Mouse (Mus musculus): ENCODE measurements at regions not wholly inside any gene's neighbourhood (a gene's known extent, or its start where the extent isn't known, plus 50 kb on each side); places are given as distances from the start of the nearest gene placed in this dataset.

GRCm38 (mm10) chr3:137482546-137482945, 138.9 kb upstream of the Ddit4l start:
- no peak overlapping the region for H3K27ac ChIP-seq (ENCODE audit: low read depth, low read length)

GRCm38 (mm10) chr3:137482971-137483370, 138.4 kb upstream of the Ddit4l start:
- Histone ChIP-seq H3K36me3 (ENCODE audit: control insufficient read depth, insufficient read depth) (no peaks in the 10 kb centered on the region), H3K4me3 (ENCODE audit: low read depth, low read length) (no peak overlapping the region), H3K27ac (ENCODE audit: low read depth, low read length) (no peak overlapping the region), H3K4me2 (replicated peaks; ENCODE audit: low read depth) (no peak overlapping the region), H3K27me3 (replicated peaks; ENCODE audit: control insufficient read depth, insufficient read depth, low read length) (no peaks in the 10 kb centered on the region), H3K4me1 (replicated peaks; ENCODE audit: control insufficient read depth, insufficient read depth, low read length) (no peaks in the 10 kb centered on the region), H3K9me3 (ENCODE audit: control insufficient read depth) (no peaks in the 10 kb centered on the region), H3K9ac (ENCODE audit: low read depth, low read length) (no peak overlapping the region)
- 46% methylated on average over 4 of the region's 4 CpGs for WGBS
- no peak for TF ChIP-seq CTCF (IDR thresholded peaks at IDR 0.05; ENCODE audit: low read depth)
- no peak for ATAC-seq

More at GRCm38 (mm10) chr3:137482546-137482945, 138.9 kb upstream of the Ddit4l start:
- no peaks in the 10 kb centered on the region for H3K36me3 ChIP-seq (ENCODE audit: control insufficient read depth, insufficient read depth)
- no peaks in the 10 kb centered on the region for H3K27me3 ChIP-seq (replicated peaks; ENCODE audit: control insufficient read depth, insufficient read depth, low read length)
- no peaks in the 10 kb centered on the region for H3K4me1 ChIP-seq (replicated peaks; ENCODE audit: control insufficient read depth, insufficient read depth, low read length)
- no peaks in the 10 kb centered on the region for H3K9me3 ChIP-seq (ENCODE audit: control insufficient read depth)
- ATAC-seq, result no peak
- H3K4me2 ChIP-seq (replicated peaks; ENCODE audit: low read depth), result no peak overlapping the region
- WGBS, result 46% methylated on average over 3 of the region's 3 CpGs
- no peak overlapping the region for H3K9ac ChIP-seq (ENCODE audit: low read depth, low read length)
- H3K4me3 ChIP-seq (ENCODE audit: low read depth, low read length), result no peak overlapping the region
- TF ChIP-seq CTCF (IDR thresholded peaks at IDR 0.05; ENCODE audit: low read depth), result no peak

GRCm38 (mm10) chr3:137489592-137489991, 131.8 kb upstream of the Ddit4l start:
- no peaks in the 10 kb centered on the region for H3K4me1 ChIP-seq (replicated peaks; ENCODE audit: control insufficient read depth, insufficient read depth, low read length)
- H3K4me2 ChIP-seq (replicated peaks; ENCODE audit: low read depth), result no peak overlapping the region
- no peak overlapping the region for H3K4me3 ChIP-seq (ENCODE audit: low read depth, low read length)
- H3K27me3 ChIP-seq (replicated peaks; ENCODE audit: control insufficient read depth, insufficient read depth, low read length), result no peaks in the 10 kb centered on the region
- H3K9ac ChIP-seq (ENCODE audit: low read depth, low read length), result no peak overlapping the region
- H3K27ac ChIP-seq (ENCODE audit: low read depth, low read length), result no peak overlapping the region
- ATAC-seq, result no peak
- TF ChIP-seq CTCF (IDR thresholded peaks at IDR 0.05; ENCODE audit: low read depth), result no peak
- no peaks in the 10 kb centered on the region for H3K36me3 ChIP-seq (ENCODE audit: control insufficient read depth, insufficient read depth)
- H3K9me3 ChIP-seq (ENCODE audit: control insufficient read depth), result no peaks in the 10 kb centered on the region

GRCm38 (mm10) chr3:137491508-137492019, 129.8 kb upstream of the Ddit4l start:
- WGBS, result 55% methylated on average over 1 of the region's 1 CpGs
- no peak overlapping the region for H3K4me2 ChIP-seq (replicated peaks; ENCODE audit: low read depth)
- H3K36me3 ChIP-seq (ENCODE audit: control insufficient read depth, insufficient read depth), result no peaks in the 10 kb centered on the region
- no peaks in the 10 kb centered on the region for H3K27me3 ChIP-seq (replicated peaks; ENCODE audit: control insufficient read depth, insufficient read depth, low read length)
- no peaks in the 10 kb centered on the region for H3K9me3 ChIP-seq (ENCODE audit: control insufficient read depth)
- no peaks in the 10 kb centered on the region for H3K4me1 ChIP-seq (replicated peaks; ENCODE audit: control insufficient read depth, insufficient read depth, low read length)
- H3K4me3 ChIP-seq (ENCODE audit: low read depth, low read length), result no peak overlapping the region
- H3K27ac ChIP-seq (ENCODE audit: low read depth, low read length), result no peak overlapping the region
- TF ChIP-seq CTCF (IDR thresholded peaks at IDR 0.05; ENCODE audit: low read depth), result no peak
- H3K9ac ChIP-seq (ENCODE audit: low read depth, low read length), result no peak overlapping the region
- ATAC-seq, result no peak

- Histone ChIP-seq H3K4me2 (replicated peaks; ENCODE audit: low read depth) (no peak overlapping the region), H3K27ac (ENCODE audit: low read depth, low read length) (no peak overlapping the region), H3K4me3 (ENCODE audit: low read depth, low read length) (no peak overlapping the region), H3K36me3 (ENCODE audit: control insufficient read depth, insufficient read depth) (no peaks in the 10 kb centered on the region), H3K9ac (ENCODE audit: low read depth, low read length) (no peak overlapping the region), H3K27me3 (replicated peaks; ENCODE audit: control insufficient read depth, insufficient read depth, low read length) (no peaks in the 10 kb centered on the region), H3K9me3 (ENCODE audit: control insufficient read depth) (no peaks in the 10 kb centered on the region), H3K4me1 (replicated peaks; ENCODE audit: control insufficient read depth, insufficient read depth, low read length) (no peaks in the 10 kb centered on the region)
- no peak for TF ChIP-seq CTCF (IDR thresholded peaks at IDR 0.05; ENCODE audit: low read depth)
- ATAC-seq, result no peak
- WGBS, result 77% methylated on average over 3 of the region's 3 CpGs
These were observed 123.1 kb upstream of the Ddit4l start for GRCm38 (mm10) chr3:137498343-137498742.

- H3K4me2 ChIP-seq (replicated peaks; ENCODE audit: low read depth), result no peak overlapping the region
- H3K27me3 ChIP-seq (replicated peaks; ENCODE audit: control insufficient read depth, insufficient read depth, low read length), result no peaks in the 10 kb centered on the region
- no peaks in the 10 kb centered on the region for H3K9me3 ChIP-seq (ENCODE audit: control insufficient read depth)
- no peak for ATAC-seq
- H3K4me1 ChIP-seq (replicated peaks; ENCODE audit: control insufficient read depth, insufficient read depth, low read length), result no peaks in the 10 kb centered on the region
- TF ChIP-seq CTCF (IDR thresholded peaks at IDR 0.05; ENCODE audit: low read depth), result no peak
- WGBS, result 93% methylated on average over 1 of the region's 1 CpGs
- H3K4me3 ChIP-seq (ENCODE audit: low read depth, low read length), result no peak overlapping the region
- H3K36me3 ChIP-seq (ENCODE audit: control insufficient read depth, insufficient read depth), result no peaks in the 10 kb centered on the region
- H3K27ac ChIP-seq (ENCODE audit: low read depth, low read length), result no peak overlapping the region
- no peak overlapping the region for H3K9ac ChIP-seq (ENCODE audit: low read depth, low read length)
These were observed 110.1 kb upstream of the Ddit4l start for GRCm38 (mm10) chr3:137511283-137511682.

GRCm38 (mm10) chr3:137512411-137512810, 109.0 kb upstream of the Ddit4l start:
- TF ChIP-seq CTCF (IDR thresholded peaks at IDR 0.05; ENCODE audit: low read depth), result no peak
- no peak overlapping the region for H3K9ac ChIP-seq (ENCODE audit: low read depth, low read length)
- no peaks in the 10 kb centered on the region for H3K9me3 ChIP-seq (ENCODE audit: control insufficient read depth)
- no peak overlapping the region for H3K27ac ChIP-seq (ENCODE audit: low read depth, low read length)
- 80% methylated on average over 2 of the region's 2 CpGs for WGBS
- no peak overlapping the region for H3K4me2 ChIP-seq (replicated peaks; ENCODE audit: low read depth)
- no peak for ATAC-seq
- no peak overlapping the region for H3K4me3 ChIP-seq (ENCODE audit: low read depth, low read length)
- no peaks in the 10 kb centered on the region for H3K4me1 ChIP-seq (replicated peaks; ENCODE audit: control insufficient read depth, insufficient read depth, low read length)
- no peaks in the 10 kb centered on the region for H3K36me3 ChIP-seq (ENCODE audit: control insufficient read depth, insufficient read depth)
- H3K27me3 ChIP-seq (replicated peaks; ENCODE audit: control insufficient read depth, insufficient read depth, low read length), result no peaks in the 10 kb centered on the region
